Mouse (Mus musculus) intestine, postnatal 0 days (tissue): Measurements from ENCODE around the gene Tbc1d13. TPM values are rescaled to one million over a fixed set of nuclear protein-coding genes. Genes with fewer than 3 reads are reported as not detected.
"Not testable (repeated sequence)": the region's sequence is repeated elsewhere in the genome, so short reads cannot be mapped to it uniquely, and the experiment has no call there.

Experiments used
- ATAC-seq: fragments of 200-750 bp; cut with Nextera tagmentation; 2 replicates; pipeline ENCODE4 v1.8.0; 2017; ENCODE audit warnings: mild to moderate bottlenecking, moderate TSS enrichment, moderate library complexity
- H3K27ac ChIP-seq: fragments of 300-500 bp; sonication (generic); 2 replicates; pipeline ENCODE4 v1.5.1; 2014; ENCODE audit warnings: mild to moderate bottlenecking, low read depth, low read length, moderate library complexity
- H3K27me3 ChIP-seq: fragments of 300-500 bp; sonication (generic); replicated peaks from 2 replicates; pipeline ENCODE4 v1.6.1; 2014; ENCODE audit warnings: low read length, mixed read lengths; ENCODE audit not compliant: control insufficient read depth, insufficient read depth
- H3K36me3 ChIP-seq: fragments of 300-500 bp; sonication (generic); 2 replicates; pipeline ENCODE4 v1.6.1; 2014; ENCODE audit warnings: mild to moderate bottlenecking, moderate library complexity; ENCODE audit not compliant: control insufficient read depth, insufficient read depth
- H3K4me1 ChIP-seq: fragments of 300-500 bp; sonication (generic); replicated peaks from 2 replicates; pipeline ENCODE4 v1.6.1; 2014; ENCODE audit warnings: antibody characterized with exemption, low read length, mixed read lengths; ENCODE audit not compliant: control insufficient read depth, insufficient read depth
- H3K4me2 ChIP-seq: fragments of 300-500 bp; sonication (generic); replicated peaks from 2 replicates; pipeline ENCODE4 v1.6.1; 2014; ENCODE audit warnings: low read depth, mild to moderate bottlenecking, moderate library complexity
- H3K4me3 ChIP-seq: fragments of 300-500 bp; sonication (generic); 2 replicates; pipeline ENCODE4 v1.5.1; 2014; ENCODE audit warnings: low read depth, low read length
- H3K9ac ChIP-seq: fragments of 300-500 bp; sonication (generic); 2 replicates; pipeline ENCODE4 v1.6.1; 2014; ENCODE audit warnings: mild to moderate bottlenecking, low read depth, low read length
- H3K9me3 ChIP-seq: fragments of 300-500 bp; sonication (generic); 2 replicates; pipeline ENCODE4 v1.6.1; 2016; ENCODE audit warnings: mixed run types; ENCODE audit not compliant: control insufficient read depth
- CTCF ChIP-seq: sonication (generic); IDR thresholded peaks from 2 replicates; pipeline ENCODE4 v1.5.1; 2016; ENCODE audit warnings: low read depth, mild to moderate bottlenecking, control low read depth, antibody characterized with exemption, moderate library complexity
- WGBS: fragments of 180-500 bp; shearing (Covaris S2); extraction: QIAGEN DNeasy Blood & Tissue Kit; methylation state at CpG from one replicate; pipeline ENCODE4 v1.1.7; 2014; 5-methylcytosine and 5-hydroxymethylcytosine counted together
- polyA plus RNA-seq: library from polyadenylated mRNA; unstranded; fragments of >200 nt; fragmentation: Nextera tagmentation; extraction: Ambion mirVana; gene quantifications from 2 replicates; pipeline ENCODE4 v1.2.1, GENCODE M21; 2015

Gene Tbc1d13
- polyA plus RNA-seq, 1 experiment from 2014 or later: 5.3 TPM

GRCm38 (mm10) chr2:30134378-30134711 is 799 bp downstream of the Tbc1d13 start:
- no peaks in the 10 kb centered on the region for H3K9me3 ChIP-seq
- H3K9ac ChIP-seq: peak overlapping the region; percentile 74
- ATAC-seq: no peak
- peak overlapping the region; percentile 93 for H3K27ac ChIP-seq
- no peaks in the 10 kb centered on the region for H3K4me1 ChIP-seq
- peak overlapping the region; percentile 87 for H3K4me3 ChIP-seq
- WGBS: 8% methylated on average over 6 of the region's 6 CpGs
- peaks cover 16% of the 10 kb centered on the region; the same call in 1 of the 2 replicates for H3K36me3 ChIP-seq
- TF ChIP-seq CTCF: no peak
- H3K27me3 ChIP-seq: no peaks in the 10 kb centered on the region
- peak overlapping the region; percentile 83 for H3K4me2 ChIP-seq

- peak overlapping the region; percentile 93 for H3K27ac ChIP-seq
- no peaks in the 10 kb centered on the region for H3K27me3 ChIP-seq
- peak overlapping the region; percentile 83 for H3K4me2 ChIP-seq
- peaks cover 18% of the 10 kb centered on the region; the same call in 1 of the 2 replicates for H3K36me3 ChIP-seq
- no peaks in the 10 kb centered on the region for H3K9me3 ChIP-seq
- H3K9ac ChIP-seq: peak overlapping the region; percentile 74; the same call in 1 of the 2 replicates
- no peaks in the 10 kb centered on the region for H3K4me1 ChIP-seq
- no peak for ATAC-seq
- WGBS: 31% methylated on average over 10 of the region's 10 CpGs
- peak overlapping the region; percentile 87 for H3K4me3 ChIP-seq
- no peak for TF ChIP-seq CTCF
Measured at GRCm38 (mm10) chr2:30134928-30135620, 1.5 kb downstream of the Tbc1d13 start.

- TF ChIP-seq CTCF: no peak
- no peak overlapping the region; the same call in 1 of the 2 replicates for H3K9ac ChIP-seq
- H3K27me3 ChIP-seq: no peaks in the 10 kb centered on the region
- ATAC-seq: no peak
- no peak overlapping the region for H3K4me3 ChIP-seq
- no peaks in the 10 kb centered on the region for H3K4me1 ChIP-seq
- H3K27ac ChIP-seq: no peak overlapping the region
- no peak overlapping the region for H3K4me2 ChIP-seq
- WGBS: 61% methylated on average over 10 of the region's 10 CpGs
- H3K9me3 ChIP-seq: no peaks in the 10 kb centered on the region
- H3K36me3 ChIP-seq: peaks cover 32% of the 10 kb centered on the region
Measured at GRCm38 (mm10) chr2:30136458-30136857, 2.9 kb downstream of the Tbc1d13 start.

GRCm38 (mm10) chr2:30140021-30140420 is 6.5 kb downstream of the Tbc1d13 start:
- H3K9ac ChIP-seq, ATAC-seq, H3K27me3 ChIP-seq, H3K27ac ChIP-seq, H3K4me2 ChIP-seq, H3K9me3 ChIP-seq, H3K4me3 ChIP-seq, H3K4me1 ChIP-seq: not testable (repeated sequence)
- peaks cover 66% of the 10 kb centered on the region for H3K36me3 ChIP-seq
- 93% methylated on average over 4 of the region's 4 CpGs for WGBS

- Histone ChIP-seq H3K4me2 (no peak overlapping the region), H3K36me3 (peaks cover 90% of the 10 kb centered on the region), H3K4me3 (no peak overlapping the region), H3K27ac (no peak overlapping the region), H3K27me3 (no peaks in the 10 kb centered on the region), H3K9ac (no peak overlapping the region), H3K4me1 (no peaks in the 10 kb centered on the region), H3K9me3 (no peaks in the 10 kb centered on the region)
- ATAC-seq: no peak
- WGBS: 97% methylated on average over 4 of the region's 4 CpGs
- TF ChIP-seq CTCF: no peak
Measured at GRCm38 (mm10) chr2:30144436-30144835, 10.9 kb downstream of the Tbc1d13 start.

GRCm38 (mm10) chr2:30147466-30147865 is 13.9 kb downstream of the Tbc1d13 start:
- Histone ChIP-seq H3K9me3 (no peaks in the 10 kb centered on the region), H3K36me3 (peaks cover 87% of the 10 kb centered on the region), H3K9ac (no peak overlapping the region), H3K4me3 (no peak overlapping the region), H3K27me3 (no peaks in the 10 kb centered on the region), H3K4me1 (no peaks in the 10 kb centered on the region), H3K27ac (no peak overlapping the region), H3K4me2 (no peak overlapping the region)
- no peak for ATAC-seq
- WGBS: 86% methylated on average over 4 of the region's 4 CpGs
- TF ChIP-seq CTCF: no peak

- TF ChIP-seq CTCF: no peak
- no peaks in the 10 kb centered on the region for H3K27me3 ChIP-seq
- ATAC-seq: no peak
- peaks cover 49% of the 10 kb centered on the region for H3K36me3 ChIP-seq
- 63% methylated on average over 11 of the region's 11 CpGs for WGBS
- no peak overlapping the region for H3K4me2 ChIP-seq
- no peaks in the 10 kb centered on the region for H3K4me1 ChIP-seq
- no peaks in the 10 kb centered on the region for H3K9me3 ChIP-seq
- H3K4me3 ChIP-seq: no peak overlapping the region
- no peak overlapping the region for H3K27ac ChIP-seq
- H3K9ac ChIP-seq: no peak overlapping the region
Measured at GRCm38 (mm10) chr2:30151840-30152239, 18.3 kb downstream of the Tbc1d13 start.
